Mouse (Mus musculus) adipocyte (in vitro differentiated cells): ENCODE data around the gene Psmc3.

ENCODE experiments used
- DNase-seq: peaks from one replicate; pipeline ENCODE4 v3.0.0-alpha.2; 2016; ENCODE audit warnings: low spot score

Psmc3 gene

GRCm38 (mm10) chr2:91053181-91053933 lies 452 bp upstream of the Psmc3 start:
- no peak for DNase-seq

- no peak for DNase-seq
Observed at GRCm38 (mm10) chr2:91058435-91058834, 4.6 kb downstream of the Psmc3 start.

GRCm38 (mm10) chr2:91059376-91059775 lies 5.6 kb downstream of the Psmc3 start:
- DNase-seq: no peak

GRCm38 (mm10) chr2:91060544-91061355 lies 6.9 kb downstream of the Psmc3 start:
- DNase-seq: peak; percentile 63

GRCm38 (mm10) chr2:91061849-91062481 lies 8.2 kb downstream of the Psmc3 start:
- peak; percentile 76 for DNase-seq

- no peak for DNase-seq
Observed at GRCm38 (mm10) chr2:91062779-91063606, 9.2 kb downstream of the Psmc3 start.

- no peak for DNase-seq
Observed at GRCm38 (mm10) chr2:91064211-91064610, 10.4 kb downstream of the Psmc3 start.

- peak; percentile 70 for DNase-seq
Observed at GRCm38 (mm10) chr2:91065544-91065943, 11.7 kb downstream of the Psmc3 start.

- DNase-seq: no peak
Observed at GRCm38 (mm10) chr2:91066455-91066854, 12.6 kb downstream of the Psmc3 start.

GRCm38 (mm10) chr2:91068162-91068871 lies 14.5 kb downstream of the Psmc3 start:
- DNase-seq: no peak

- DNase-seq: peak; percentile 36
Observed at GRCm38 (mm10) chr2:91068872-91069165, 15.0 kb downstream of the Psmc3 start.

- peak; percentile 50 for DNase-seq
Observed at GRCm38 (mm10) chr2:91069306-91070000, 15.6 kb downstream of the Psmc3 start.

GRCm38 (mm10) chr2:91070076-91070800 lies 16.4 kb downstream of the Psmc3 start, which contains the start of gene Slc39a13:
TSS of gene Slc39a13 (minus strand) at chr2:91070417.
- DNase-seq: peak; percentile 98

GRCm38 (mm10) chr2:91071059-91071458 lies 17.2 kb downstream of the Psmc3 start:
- DNase-seq: no peak

GRCm38 (mm10) chr2:91072092-91072491 lies 18.3 kb downstream of the Psmc3 start:
- no peak for DNase-seq

- DNase-seq: no peak
Observed at GRCm38 (mm10) chr2:91077957-91078313, 24.1 kb downstream of the Psmc3 start.

- no peak for DNase-seq
Observed at GRCm38 (mm10) chr2:91078314-91079025, 24.7 kb downstream of the Psmc3 start.

GRCm38 (mm10) chr2:91079026-91079384 lies 25.2 kb downstream of the Psmc3 start:
- DNase-seq: no peak

GRCm38 (mm10) chr2:91080784-91081513 lies 27.1 kb downstream of the Psmc3 start:
- no peak for DNase-seq
